Mouse (Mus musculus) 416B (cell line): ENCODE data around the gene Dvl2.
"Not testable (repeated sequence)": the region's sequence is repeated elsewhere in the genome, so short reads cannot be mapped to it uniquely, and the experiment has no call there.

Experiments
- DNase-seq: peaks from one replicate; pipeline ENCODE4 v3.0.0; 2011; ENCODE audit warnings: low read depth

The Dvl2 gene

GRCm38 (mm10) chr11:70000396-70000898 lies at the start of gene Dvl2:
Dvl2 (plus strand) TSS chr11:70000595.
- DNase-seq: peak; percentile 99

DNA sequence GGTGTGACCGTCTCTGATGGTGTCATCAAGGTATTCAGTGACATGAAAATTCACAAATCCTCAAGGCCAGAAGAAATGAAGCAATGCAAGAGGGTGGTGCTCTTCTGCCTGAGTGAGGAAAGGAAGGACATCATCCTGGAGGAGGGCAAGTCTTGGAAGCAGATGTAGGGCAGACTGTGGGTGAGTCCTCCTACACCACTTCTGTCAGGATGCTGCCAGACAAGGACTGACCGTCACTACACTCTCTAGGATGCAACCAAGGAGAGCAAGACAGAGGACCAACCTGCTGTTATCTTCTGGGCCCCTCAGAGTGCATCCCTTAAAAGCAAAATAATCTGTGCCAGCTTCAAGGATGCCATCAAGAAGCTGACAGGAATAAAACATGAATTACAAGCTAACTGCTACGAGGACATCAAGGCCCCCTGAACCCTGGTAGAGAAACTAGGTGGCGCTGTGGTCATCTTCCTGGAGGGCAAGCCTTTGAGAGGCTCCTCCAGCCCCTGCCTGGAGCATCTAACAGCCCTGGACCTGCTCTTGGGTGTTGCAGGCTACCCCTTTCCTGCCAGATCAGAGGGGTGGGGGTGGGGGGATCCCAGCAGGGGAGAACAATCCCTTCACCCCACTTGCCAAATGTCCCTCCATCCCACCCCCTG lies 49.5 kb upstream of the Dvl2 start:
- DNase-seq: peak; percentile 50

DNA sequence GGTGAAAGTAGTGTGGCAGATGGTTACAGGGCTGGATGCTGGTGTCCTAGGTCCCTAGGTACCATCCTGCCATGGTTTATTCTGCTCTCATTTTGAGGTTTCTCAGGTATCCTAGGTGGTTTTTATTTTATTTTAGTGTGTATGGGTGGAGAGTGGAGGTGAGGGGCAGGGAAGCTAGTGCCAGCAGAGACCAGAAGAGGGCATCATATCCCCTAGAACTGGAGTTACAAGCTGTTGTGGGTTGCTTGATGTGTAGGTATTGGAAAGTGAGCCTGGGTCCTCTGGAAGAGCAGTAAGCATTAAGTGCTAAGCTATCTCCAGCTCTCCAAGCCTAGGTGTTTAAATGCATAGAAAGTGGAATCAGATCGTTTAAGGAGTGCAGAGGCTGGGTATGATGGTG lies 48.1 kb upstream of the Dvl2 start:
- peak; percentile 46 for DNase-seq

- no peak for DNase-seq
These were observed 47.0 kb upstream of the Dvl2 start for GRCm38 (mm10) chr11:69953267-69953915.

DNA sequence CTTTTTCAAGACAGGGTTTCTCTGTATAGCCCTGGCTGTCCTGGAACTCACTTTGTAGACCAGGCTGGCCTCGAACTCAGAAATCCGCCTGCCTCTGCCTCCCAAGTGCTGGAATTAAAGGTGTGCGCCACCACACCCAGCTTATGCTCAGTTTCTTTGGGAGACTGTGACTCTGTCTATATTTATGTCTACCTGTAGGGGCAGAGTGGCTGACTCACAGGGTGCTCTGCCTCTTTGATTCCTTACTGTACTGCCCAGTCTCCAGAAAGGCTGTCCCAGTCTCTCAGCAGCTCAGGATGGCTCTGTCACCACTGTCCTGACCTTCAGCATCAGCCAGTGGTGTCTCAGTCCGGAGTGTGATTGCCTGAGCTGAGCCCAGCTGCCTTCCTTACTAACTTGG lies 44.8 kb upstream of the Dvl2 start:
- not testable (repeated sequence) for DNase-seq

GRCm38 (mm10) chr11:69956218-69956617 lies 44.2 kb upstream of the Dvl2 start:
- DNase-seq: peak; percentile 60

DNA sequence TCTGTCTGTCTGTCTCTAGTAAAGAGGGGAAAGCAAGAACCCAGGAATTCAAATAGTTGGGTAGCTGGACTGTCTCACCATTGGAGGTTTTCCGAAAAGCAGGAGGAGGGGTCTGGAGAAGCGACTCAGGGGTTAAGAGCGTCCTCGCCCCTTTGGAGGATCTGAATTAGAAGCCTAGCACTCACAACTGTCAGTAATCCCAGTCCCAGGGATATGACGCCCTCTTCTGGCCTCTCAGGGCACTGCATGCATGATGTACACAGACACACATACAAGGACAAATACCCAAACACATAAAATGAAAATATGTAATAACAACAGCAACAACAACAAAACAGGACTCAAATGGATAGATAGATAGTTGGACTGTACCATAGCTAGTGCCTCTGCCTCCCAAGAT lies 39.8 kb upstream of the Dvl2 start:
- DNase-seq: peak; percentile 39

DNA sequence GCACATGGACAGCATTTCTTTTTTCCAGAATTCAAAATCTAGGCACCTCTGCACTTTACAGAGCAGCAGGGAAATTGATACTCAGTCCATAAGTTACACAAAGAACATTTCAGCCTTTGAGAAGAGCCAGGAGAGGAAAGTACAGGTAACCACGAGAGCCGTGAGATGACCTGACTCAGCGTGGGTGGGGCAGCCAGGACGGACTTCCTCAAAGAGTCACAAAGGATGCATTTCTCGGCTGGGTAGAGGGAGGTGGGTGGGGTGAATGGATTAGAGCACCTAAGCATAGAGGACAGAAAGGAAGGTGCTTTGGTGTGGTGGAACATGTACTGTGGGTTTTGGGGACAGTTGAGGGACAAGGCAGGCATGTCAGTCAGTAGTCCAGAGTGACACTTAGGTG lies 38.6 kb upstream of the Dvl2 start:
- DNase-seq: no peak

DNA sequence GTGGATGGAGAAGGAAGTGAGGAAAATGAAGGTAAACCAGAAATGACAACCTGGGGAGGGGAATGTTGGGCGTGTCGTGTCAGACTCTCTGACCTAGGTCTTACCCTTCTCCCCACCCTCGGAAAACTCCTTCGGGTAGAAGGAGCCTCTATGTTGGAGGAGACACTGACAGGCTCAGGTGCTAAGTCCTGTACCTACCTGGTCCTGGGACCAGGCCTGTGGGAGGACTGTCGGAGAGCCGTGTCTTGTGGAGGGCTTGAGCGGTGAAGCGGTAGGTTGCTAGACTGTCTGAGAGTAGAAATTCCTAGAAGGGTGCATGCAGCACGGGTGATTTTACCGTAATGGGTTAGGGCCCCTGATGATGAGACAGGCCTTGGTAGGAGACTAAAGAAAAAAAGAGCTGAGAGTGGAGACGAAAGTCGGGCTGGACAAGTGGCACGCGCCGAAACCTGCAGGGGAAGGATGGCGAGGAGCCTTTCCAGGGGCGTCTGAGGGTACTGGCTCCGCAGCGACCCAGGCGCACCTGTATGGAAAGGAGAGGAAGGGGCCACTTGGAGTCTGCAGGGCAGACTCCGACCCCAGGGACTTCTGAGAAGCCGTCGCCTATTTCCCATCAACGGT lies 35.6 kb upstream of the Dvl2 start, which contains the start of gene Cldn7:
TSS of gene Cldn7 (plus strand) at position 130 of the 621 bp plus-strand sequence.
- DNase-seq: no peak

- no peak for DNase-seq
These were observed 35.0 kb upstream of the Dvl2 start for GRCm38 (mm10) chr11:69965271-69966005.

GRCm38 (mm10) chr11:69966006-69966859 lies 34.2 kb upstream of the Dvl2 start:
- no peak for DNase-seq

- DNase-seq: no peak
These were observed 33.4 kb upstream of the Dvl2 start for GRCm38 (mm10) chr11:69966860-69967517.

DNA sequence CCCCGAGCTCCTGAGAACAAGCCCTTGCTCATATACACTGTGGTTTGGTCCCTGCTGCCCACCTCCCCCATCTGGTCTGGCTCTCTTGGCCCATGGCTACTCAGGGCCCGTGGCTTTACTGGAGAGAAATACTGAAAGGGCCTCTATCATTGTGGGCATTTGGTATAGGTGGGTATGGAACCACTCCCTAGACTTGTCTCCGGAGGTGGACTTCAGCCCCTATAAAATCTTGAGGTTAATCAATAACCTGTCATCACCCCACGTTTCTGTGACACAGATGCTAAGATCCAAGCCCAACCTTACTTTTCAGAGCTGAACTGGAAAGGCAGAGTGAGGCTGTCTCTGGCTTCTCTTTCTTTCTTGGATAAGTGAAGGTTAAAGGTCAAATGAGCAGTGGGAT lies 31.6 kb upstream of the Dvl2 start:
- DNase-seq: no peak

GRCm38 (mm10) chr11:69970222-69970621 lies 30.2 kb upstream of the Dvl2 start:
- DNase-seq: no peak

DNA sequence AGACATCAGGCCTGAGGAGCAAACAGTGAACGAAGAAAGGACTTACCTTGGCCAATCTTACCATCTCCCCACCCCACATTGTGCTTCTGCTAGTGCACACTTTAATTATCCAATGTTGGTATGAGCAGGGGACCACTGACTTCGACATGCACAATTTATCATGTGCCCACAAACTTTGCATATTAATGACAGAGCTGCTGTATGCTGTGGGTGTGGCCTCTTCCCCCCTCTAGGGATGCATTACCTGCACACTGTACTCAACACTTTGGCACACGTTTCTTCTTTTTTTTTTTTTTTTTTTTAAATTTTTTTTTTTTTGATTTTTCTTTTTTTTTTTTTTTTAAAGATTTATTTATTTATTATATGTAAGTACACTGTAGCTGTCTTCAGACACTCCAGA lies 29.6 kb upstream of the Dvl2 start:
- DNase-seq: no peak

DNA sequence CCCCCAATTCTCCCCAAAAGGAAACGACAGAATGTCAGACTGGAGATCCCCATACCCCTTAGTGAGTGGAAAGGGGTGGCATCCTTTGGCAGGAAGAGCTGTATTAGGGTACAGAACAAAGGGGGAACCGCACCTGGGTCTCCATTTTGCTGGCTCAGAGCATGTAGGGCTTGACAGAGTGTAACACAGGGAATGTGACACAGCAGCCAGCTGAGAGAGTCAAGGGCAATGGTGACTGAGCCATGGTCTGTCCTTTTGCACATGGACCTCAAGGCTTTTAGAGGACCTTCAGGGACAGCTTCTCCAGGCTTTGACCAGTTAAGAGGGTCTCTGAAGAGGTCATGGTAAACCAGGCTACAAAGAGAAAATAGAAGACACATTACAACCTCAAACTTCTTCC lies 25.5 kb upstream of the Dvl2 start:
- no peak for DNase-seq

- no peak for DNase-seq
These were observed 24.1 kb upstream of the Dvl2 start for GRCm38 (mm10) chr11:69976271-69976670.

GRCm38 (mm10) chr11:69979827-69980195 lies 20.6 kb upstream of the Dvl2 start:
- DNase-seq: no peak

GRCm38 (mm10) chr11:69980196-69981140 lies 19.9 kb upstream of the Dvl2 start:
- DNase-seq: peak; percentile 100
